Comparison of ENCODE assay signal across 29 mouse cellular contexts in the genomic region with DNA sequence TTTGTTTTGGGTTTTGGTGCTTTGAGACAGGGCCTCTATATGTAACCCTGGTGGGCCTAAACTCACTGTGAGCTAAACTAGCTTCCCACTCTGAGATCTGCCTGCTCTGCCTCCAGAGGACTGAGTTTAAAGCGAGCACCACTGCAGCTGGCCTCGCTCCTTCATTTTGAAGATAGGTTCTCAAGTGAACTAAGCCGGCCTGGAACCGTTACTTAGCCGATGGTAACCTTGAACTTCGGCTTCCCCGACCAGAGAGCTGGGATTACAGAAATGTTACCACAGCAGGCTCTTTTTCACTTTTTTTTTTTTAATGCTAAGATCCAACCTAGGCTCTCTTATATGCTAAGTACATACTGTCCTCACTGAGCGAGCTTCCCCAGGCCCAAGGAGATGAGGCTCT. TPM values are rescaled to one million over a fixed set of nuclear protein-coding genes. Genes with fewer than 3 reads are reported as not detected.
DNase-seq lines count a peak whose midpoint lies in the region; ATAC-seq and TF ChIP-seq lines count a peak whose summit lies in the region.
"Had no signal": no experiment of that assay in that cellular context is flagged by ENCODE, and none has a peak within 500 bp of the region (broad histone marks: within the 10 kb centered on the region; RNA-seq: fewer than 3 reads in every experiment).

No protein-coding gene starts in this region.

- H3K27ac ChIP-seq in limb, embryonic 13.5 days, result no peak overlapping the region
- no peak overlapping the region for H3K27ac ChIP-seq in limb, embryonic 10.5 days
- H3K27ac ChIP-seq in liver, embryonic 12.5 days, result peak overlapping the region; percentile 77
- peak overlapping the region; percentile 53 for H3K27ac ChIP-seq in liver, postnatal 0 days (ENCODE audit: low read depth)
- H3K27ac ChIP-seq in embryonic facial prominence, embryonic 10.5 days (replicated peaks), result no peak overlapping the region
- H3K27ac ChIP-seq: embryonic facial prominence, embryonic 15.5 days; heart, embryonic 15.5 days; layer of hippocampus, adult 2 months; midbrain, embryonic 10.5 days; midbrain, embryonic 15.5 days; neural tube, embryonic 15.5 days; stomach, postnatal 0 days had no signal

- H3K9me3 ChIP-seq in limb, embryonic 13.5 days, result no peaks in the 10 kb centered on the region
- H3K9me3 ChIP-seq in limb, embryonic 10.5 days (replicated peaks), result no peaks in the 10 kb centered on the region
- no peaks in the 10 kb centered on the region for H3K9me3 ChIP-seq in liver, embryonic 12.5 days (replicated peaks)
- H3K9me3 ChIP-seq in liver, postnatal 0 days (ENCODE audit: low read length), result no peaks in the 10 kb centered on the region
- no peaks in the 10 kb centered on the region for H3K9me3 ChIP-seq in embryonic facial prominence, embryonic 10.5 days
- H3K9me3 ChIP-seq: embryonic facial prominence, embryonic 15.5 days; G1E; heart, embryonic 15.5 days; midbrain, embryonic 10.5 days; midbrain, embryonic 15.5 days; neural tube, embryonic 15.5 days had no signal

- WGBS in limb, embryonic 13.5 days, result 83% methylated on average over 8 of the region's 8 CpGs
- WGBS in limb, embryonic 10.5 days, result 88% methylated on average over 8 of the region's 8 CpGs
- WGBS in liver, embryonic 12.5 days (ENCODE audit: insufficient replicate concordance), result 83% methylated on average over 8 of the region's 8 CpGs
- WGBS in liver, postnatal 0 days (ENCODE audit: insufficient replicate concordance), result 78% methylated on average over 8 of the region's 8 CpGs
- WGBS in embryonic facial prominence, embryonic 10.5 days, result 85% methylated on average over 8 of the region's 8 CpGs

- no peak for TF ChIP-seq CTCF in liver, postnatal 0 days (IDR thresholded peaks at IDR 0.05; ENCODE audit: low read depth)

- 0 out of 2 replicates have a peak overlapping the region, but pooled peaks have one; percentile 25 for H3K9ac ChIP-seq in limb, embryonic 13.5 days
- H3K9ac ChIP-seq in liver, embryonic 12.5 days, result peak overlapping the region; percentile 51
- H3K9ac ChIP-seq in liver, postnatal 0 days (replicated peaks), result no peak overlapping the region
- H3K9ac ChIP-seq: embryonic facial prominence, embryonic 15.5 days; heart, embryonic 15.5 days; midbrain, embryonic 15.5 days; neural tube, embryonic 15.5 days had no signal

- H3K4me1 ChIP-seq in limb, embryonic 13.5 days, result peaks cover 32% of the 10 kb centered on the region
- peaks cover 9% of the 10 kb centered on the region; the same call in 1 of the 2 replicates for H3K4me1 ChIP-seq in limb, embryonic 10.5 days
- H3K4me1 ChIP-seq in liver, embryonic 12.5 days, result peaks cover 79% of the 10 kb centered on the region
- peaks cover 53% of the 10 kb centered on the region for H3K4me1 ChIP-seq in liver, postnatal 0 days (ENCODE audit: insufficient read depth)
- H3K4me1 ChIP-seq in embryonic facial prominence, embryonic 10.5 days, result peaks cover 15% of the 10 kb centered on the region
- H3K4me1 ChIP-seq: neural tube, embryonic 15.5 days had no signal

- H3K4me2 ChIP-seq in limb, embryonic 13.5 days (replicated peaks), result no peak overlapping the region
- peak overlapping the region; percentile 39; the same call in 1 of the 2 replicates for H3K4me2 ChIP-seq in liver, embryonic 12.5 days
- H3K4me2 ChIP-seq in liver, postnatal 0 days (ENCODE audit: low read depth, low read length), result 0 out of 2 replicates have a peak overlapping the region, but pooled peaks have one; percentile 0
- H3K4me2 ChIP-seq: embryonic facial prominence, embryonic 15.5 days; heart, embryonic 15.5 days; midbrain, embryonic 15.5 days; neural tube, embryonic 15.5 days had no signal

- H3K4me3 ChIP-seq in limb, embryonic 13.5 days, result no peak overlapping the region
- H3K4me3 ChIP-seq in limb, embryonic 10.5 days, result no peak overlapping the region
- no peak overlapping the region for H3K4me3 ChIP-seq in liver, embryonic 12.5 days
- no peak overlapping the region for H3K4me3 ChIP-seq in liver, postnatal 0 days (ENCODE audit: low read depth, low read length)
- H3K4me3 ChIP-seq in embryonic facial prominence, embryonic 10.5 days, result no peak overlapping the region
- H3K4me3 ChIP-seq: embryonic facial prominence, embryonic 15.5 days; heart, embryonic 15.5 days; layer of hippocampus, adult 2 months; midbrain, embryonic 10.5 days; midbrain, embryonic 15.5 days; neural tube, embryonic 15.5 days had no signal

- no peaks in the 10 kb centered on the region for H3K27me3 ChIP-seq in limb, embryonic 13.5 days
- no peaks in the 10 kb centered on the region for H3K27me3 ChIP-seq in limb, embryonic 10.5 days (ENCODE audit: low read depth, poor library complexity, severe bottlenecking)
- H3K27me3 ChIP-seq in liver, embryonic 12.5 days (replicated peaks), result no peaks in the 10 kb centered on the region
- no peaks in the 10 kb centered on the region for H3K27me3 ChIP-seq in liver, postnatal 0 days (ENCODE audit: insufficient read depth, low read length)
- H3K27me3 ChIP-seq in embryonic facial prominence, embryonic 10.5 days (replicated peaks; ENCODE audit: low read depth, poor library complexity, severe bottlenecking), result no peaks in the 10 kb centered on the region
- H3K27me3 ChIP-seq: embryonic facial prominence, embryonic 15.5 days; heart, embryonic 15.5 days; midbrain, embryonic 15.5 days; neural tube, embryonic 15.5 days; Patski had no signal

- no peak for TF ChIP-seq EP300 in liver, postnatal 0 days (IDR thresholded peaks at IDR 0.05; ENCODE audit: low read depth)

- peaks cover 10% of the 10 kb centered on the region for H3K36me3 ChIP-seq in limb, embryonic 13.5 days
- peaks cover 7% of the 10 kb centered on the region; the same call in 1 of the 2 replicates for H3K36me3 ChIP-seq in limb, embryonic 10.5 days
- H3K36me3 ChIP-seq in liver, embryonic 12.5 days, result peaks cover 71% of the 10 kb centered on the region
- peaks cover 24% of the 10 kb centered on the region for H3K36me3 ChIP-seq in liver, postnatal 0 days (replicated peaks; ENCODE audit: insufficient read depth, low read length)
- H3K36me3 ChIP-seq in embryonic facial prominence, embryonic 10.5 days (replicated peaks), result peaks cover 9% of the 10 kb centered on the region; the same call in 1 of the 2 replicates
- H3K36me3 ChIP-seq: heart, embryonic 15.5 days had no signal

- ATAC-seq in limb, embryonic 13.5 days (ENCODE audit: low FRiP score, low read depth), result no peak
- no peak for ATAC-seq in liver, embryonic 12.5 days
- no peak for ATAC-seq in liver, postnatal 0 days
- no peak for ATAC-seq in megakaryocyte, adult 5-6 weeks (ENCODE audit: poor library complexity, severe bottlenecking)
- ATAC-seq: forebrain, embryonic 14.5 days; hindbrain, embryonic 16.5 days; midbrain, embryonic 15.5 days; Patski had no signal

- DNase-seq in adrenal gland, adult (ENCODE audit: inconsistent age in 2 of 2, low spot score in 1 of 2), result peak; percentile 31 to 78
- DNase-seq in adrenal gland, postnatal 25 days, result no peak
- no peak for DNase-seq in limb, embryonic 10.5 days (ENCODE audit: low spot score)
- DNase-seq in liver, postnatal 0 days, result no peak
- no peak for DNase-seq in embryonic facial prominence, embryonic 10.5 days (ENCODE audit: low spot score)
- DNase-seq: adrenal gland, postnatal 10 days; cerebellum, adult 18-20 months; cerebellum, postnatal 10 days; kidney, adult 2 months; kidney, postnatal 36 days; left cerebral cortex, postnatal 4 days; right cerebral cortex, postnatal 25 days; spleen, adult 18-20 months; thymus, adult 18-20 months; thymus, postnatal 25 days had no signal

RNA-seq across cellular contexts. Expression of a gene that starts 12.1 kb away (rescaled TPM):
- total RNA-seq in adrenal gland, postnatal 25 days (2021), result 13.8 and 22.4 TPM in 2 replicates
- polyA plus RNA-seq in limb, embryonic 13.5 days (2015; fragmentation: Nextera tagmentation; extraction: Ambion mirVana), result 9.1 and 10.2 TPM in 2 replicates
- 3.9 and 8.7 TPM in 2 replicates for polyA plus RNA-seq in limb, embryonic 10.5 days (2016; fragmentation: Nextera tagmentation; extraction: Ambion mirVana)
- polyA plus RNA-seq in liver, embryonic 12.5 days (2016; fragmentation: Nextera tagmentation; extraction: Ambion mirVana), result 11.1 and 11.9 TPM in 2 replicates
- polyA plus RNA-seq in liver, postnatal 0 days (2015; fragmentation: Nextera tagmentation; extraction: Ambion mirVana), result 2.0 and 4.2 TPM in 2 replicates
- 5.5 and 11.8 TPM in 2 replicates for total RNA-seq in megakaryocyte, adult 5-6 weeks (2015)
- total RNA-seq in megakaryocyte, adult 5-6 weeks (2017), result 4.0 and 4.6 TPM in 2 replicates
- 6.0 and 6.1 TPM in 2 replicates for polyA plus RNA-seq in embryonic facial prominence, embryonic 10.5 days (2016; fragmentation: Nextera tagmentation; extraction: Ambion mirVana)

RNA-seq across cellular contexts. Expression of a gene that starts 16.1 kb away (rescaled TPM):
- total RNA-seq in adrenal gland, postnatal 25 days (2021), result 2.0 and 2.5 TPM in 2 replicates
- 14.5 and 14.9 TPM in 2 replicates for polyA plus RNA-seq in limb, embryonic 13.5 days (2015; fragmentation: Nextera tagmentation; extraction: Ambion mirVana)
- 6.7 and 10.7 TPM in 2 replicates for polyA plus RNA-seq in limb, embryonic 10.5 days (2016; fragmentation: Nextera tagmentation; extraction: Ambion mirVana)
- polyA plus RNA-seq in liver, embryonic 12.5 days (2016; fragmentation: Nextera tagmentation; extraction: Ambion mirVana), result 2.1 and 2.7 TPM in 2 replicates
- 0.37 and 0.45 TPM in 2 replicates for polyA plus RNA-seq in liver, postnatal 0 days (2015; fragmentation: Nextera tagmentation; extraction: Ambion mirVana)
- 0.11 TPM in 1 of 2 replicates, not detected in the other for total RNA-seq in megakaryocyte, adult 5-6 weeks (2015)
- 0.08 TPM in 1 of 2 replicates, not detected in the other for total RNA-seq in megakaryocyte, adult 5-6 weeks (2017)
- polyA plus RNA-seq in embryonic facial prominence, embryonic 10.5 days (2016; fragmentation: Nextera tagmentation; extraction: Ambion mirVana), result 5.0 and 7.3 TPM in 2 replicates

RNA-seq across cellular contexts. Expression of a gene that starts 23.8 kb away (rescaled TPM):
- 412 and 427 TPM in 2 replicates for total RNA-seq in adrenal gland, postnatal 25 days (2021)
- polyA plus RNA-seq in limb, embryonic 13.5 days (2015; fragmentation: Nextera tagmentation; extraction: Ambion mirVana), result 446 and 468 TPM in 2 replicates
- 414 and 422 TPM in 2 replicates for polyA plus RNA-seq in limb, embryonic 10.5 days (2016; fragmentation: Nextera tagmentation; extraction: Ambion mirVana)
- polyA plus RNA-seq in liver, embryonic 12.5 days (2016; fragmentation: Nextera tagmentation; extraction: Ambion mirVana), result 371 and 388 TPM in 2 replicates
- 422 and 445 TPM in 2 replicates for polyA plus RNA-seq in liver, postnatal 0 days (2015; fragmentation: Nextera tagmentation; extraction: Ambion mirVana)
- total RNA-seq in megakaryocyte, adult 5-6 weeks (2015), result 468 and 476 TPM in 2 replicates
- total RNA-seq in megakaryocyte, adult 5-6 weeks (2017), result 175 and 180 TPM in 2 replicates
- polyA plus RNA-seq in embryonic facial prominence, embryonic 10.5 days (2016; fragmentation: Nextera tagmentation; extraction: Ambion mirVana), result 422 and 435 TPM in 2 replicates

RNA-seq across cellular contexts. Expression of a gene that starts 27.4 kb away (rescaled TPM):
- 8.9 and 10.1 TPM in 2 replicates for total RNA-seq in adrenal gland, postnatal 25 days (2021)
- polyA plus RNA-seq in limb, embryonic 13.5 days (2015; fragmentation: Nextera tagmentation; extraction: Ambion mirVana), result 15.8 and 16.3 TPM in 2 replicates
- polyA plus RNA-seq in limb, embryonic 10.5 days (2016; fragmentation: Nextera tagmentation; extraction: Ambion mirVana), result 24.1 and 24.5 TPM in 2 replicates
- 12.3 and 12.6 TPM in 2 replicates for polyA plus RNA-seq in liver, embryonic 12.5 days (2016; fragmentation: Nextera tagmentation; extraction: Ambion mirVana)
- polyA plus RNA-seq in liver, postnatal 0 days (2015; fragmentation: Nextera tagmentation; extraction: Ambion mirVana), result 6.7 and 7.4 TPM in 2 replicates
- 6.6 and 7.8 TPM in 2 replicates for total RNA-seq in megakaryocyte, adult 5-6 weeks (2015)
- total RNA-seq in megakaryocyte, adult 5-6 weeks (2017), result 12.3 and 13.5 TPM in 2 replicates
- polyA plus RNA-seq in embryonic facial prominence, embryonic 10.5 days (2016; fragmentation: Nextera tagmentation; extraction: Ambion mirVana), result 23.0 and 24.8 TPM in 2 replicates

RNA-seq across cellular contexts. Expression of a gene that starts 29.7 kb away (rescaled TPM):
- total RNA-seq in adrenal gland, postnatal 25 days (2021), result 38.1 and 45.6 TPM in 2 replicates
- 36.9 and 38.1 TPM in 2 replicates for polyA plus RNA-seq in limb, embryonic 13.5 days (2015; fragmentation: Nextera tagmentation; extraction: Ambion mirVana)
- polyA plus RNA-seq in limb, embryonic 10.5 days (2016; fragmentation: Nextera tagmentation; extraction: Ambion mirVana), result 49.1 and 49.5 TPM in 2 replicates
- 20.9 and 22.7 TPM in 2 replicates for polyA plus RNA-seq in liver, embryonic 12.5 days (2016; fragmentation: Nextera tagmentation; extraction: Ambion mirVana)
- polyA plus RNA-seq in liver, postnatal 0 days (2015; fragmentation: Nextera tagmentation; extraction: Ambion mirVana), result 18.5 and 20.0 TPM in 2 replicates
- total RNA-seq in megakaryocyte, adult 5-6 weeks (2015), result 28.8 and 36.3 TPM in 2 replicates
- 44.4 and 68.1 TPM in 2 replicates for total RNA-seq in megakaryocyte, adult 5-6 weeks (2017)
- polyA plus RNA-seq in embryonic facial prominence, embryonic 10.5 days (2016; fragmentation: Nextera tagmentation; extraction: Ambion mirVana), result 44.6 and 50.0 TPM in 2 replicates

Comparison
In these comparisons a context has a peak if more than half of its experiments do, and no peak if none do; other contexts are left out.
1. DNase-seq: peak in adrenal gland, adult (2 of 2); none in adrenal gland, postnatal 25 days (single experiment), limb, embryonic 10.5 days (single experiment), liver, postnatal 0 days (single experiment) and embryonic facial prominence, embryonic 10.5 days (single experiment).
2. H3K27ac ChIP-seq: peak in liver, embryonic 12.5 days (single experiment) and liver, postnatal 0 days (single experiment); none in limb, embryonic 13.5 days (single experiment), limb, embryonic 10.5 days (single experiment) and embryonic facial prominence, embryonic 10.5 days (single experiment).